In genomic region chr11:54717893-54718292, GRCm38 (mm10) we compare ENCODE assay signal across 23 mouse cellular contexts.
A peak's percentile ranks its signal among the peaks of the same experiment; 100 is the strongest.
DNase-seq lines count a peak whose midpoint lies in the region; ATAC-seq and TF ChIP-seq lines count a peak whose summit lies in the region.
"Had no signal": no experiment of that assay in that cellular context is flagged by ENCODE, and none has a peak within 500 bp of the region (broad histone marks: within the 10 kb centered on the region; RNA-seq: fewer than 3 reads in every experiment).

No protein-coding gene starts in this region.

- H3K27ac ChIP-seq in hindbrain, embryonic 13.5 days: peak overlapping the region; percentile 40; the same call in 1 of the 2 replicates
- no peak overlapping the region for H3K27ac ChIP-seq in hindbrain, embryonic 14.5 days
- no peak overlapping the region for H3K27ac ChIP-seq in midbrain, postnatal 0 days (ENCODE audit: low read depth, low read length)
- no peak overlapping the region for H3K27ac ChIP-seq in midbrain, embryonic 11.5 days (ENCODE audit: low read depth, low read length)
- H3K27ac ChIP-seq: forebrain, embryonic 10.5 days; limb, embryonic 12.5 days; macrophage; neural tube, embryonic 12.5 days had no signal

- H3K9me3 ChIP-seq in hindbrain, embryonic 13.5 days: no peaks in the 10 kb centered on the region
- H3K9me3 ChIP-seq in hindbrain, embryonic 14.5 days (ENCODE audit: control insufficient read depth, low read length): no peaks in the 10 kb centered on the region
- no peaks in the 10 kb centered on the region for H3K9me3 ChIP-seq in midbrain, postnatal 0 days (ENCODE audit: low read length)
- no peaks in the 10 kb centered on the region for H3K9me3 ChIP-seq in midbrain, embryonic 11.5 days (ENCODE audit: control insufficient read depth, low read length)
- H3K9me3 ChIP-seq: forebrain, embryonic 10.5 days; heart, embryonic 12.5 days; limb, embryonic 12.5 days; neural tube, embryonic 12.5 days had no signal

- WGBS in hindbrain, embryonic 13.5 days: 73% methylated on average over 3 of the region's 3 CpGs
- WGBS in hindbrain, embryonic 14.5 days: 77% methylated on average over 3 of the region's 3 CpGs
- WGBS in midbrain, postnatal 0 days: 72% methylated on average over 3 of the region's 3 CpGs
- 92% methylated on average over 3 of the region's 3 CpGs for WGBS in midbrain, embryonic 11.5 days

- DNase-seq in cerebellum, adult 11 months: no peak
- no peak for DNase-seq in hindbrain, embryonic 14.5 days (ENCODE audit: low spot score)
- DNase-seq in midbrain, postnatal 0 days (ENCODE audit: low spot score): peak; percentile 40
- no peak for DNase-seq in midbrain, embryonic 11.5 days (ENCODE audit: low spot score, missing footprints)
- DNase-seq in ovary, postnatal 14 days (ENCODE audit: low spot score): no peak
- DNase-seq: gastrocnemius, postnatal 10 days; heart, postnatal 10 days; kidney, adult 11 months; liver, postnatal 0 days; right cerebral cortex, postnatal 4 days; thymus, adult 18-20 months; thymus, postnatal 36 days had no signal

- H3K4me3 ChIP-seq in hindbrain, embryonic 13.5 days: no peak overlapping the region
- no peak overlapping the region for H3K4me3 ChIP-seq in hindbrain, embryonic 14.5 days (replicated peaks; ENCODE audit: low read length)
- no peak overlapping the region for H3K4me3 ChIP-seq in midbrain, postnatal 0 days (ENCODE audit: low read depth, low read length)
- H3K4me3 ChIP-seq in midbrain, embryonic 11.5 days (ENCODE audit: low read depth, low read length): no peak overlapping the region
- H3K4me3 ChIP-seq: forebrain, embryonic 10.5 days; heart, embryonic 12.5 days; limb, embryonic 12.5 days; neural tube, embryonic 12.5 days had no signal

- no peak for TF ChIP-seq CTCF in midbrain, postnatal 0 days (IDR thresholded peaks at IDR 0.05)

- H3K36me3 ChIP-seq in hindbrain, embryonic 13.5 days: peaks cover 59% of the 10 kb centered on the region
- H3K36me3 ChIP-seq in hindbrain, embryonic 14.5 days (replicated peaks; ENCODE audit: control insufficient read depth, insufficient read depth): peaks cover 53% of the 10 kb centered on the region
- H3K36me3 ChIP-seq in midbrain, postnatal 0 days (ENCODE audit: insufficient read depth, low read length): peaks cover 23% of the 10 kb centered on the region
- peaks cover 21% of the 10 kb centered on the region for H3K36me3 ChIP-seq in midbrain, embryonic 11.5 days (ENCODE audit: control insufficient read depth, insufficient read depth, low read length)

- H3K9ac ChIP-seq in hindbrain, embryonic 13.5 days: no peak overlapping the region
- H3K9ac ChIP-seq in hindbrain, embryonic 14.5 days: no peak overlapping the region
- no peak overlapping the region for H3K9ac ChIP-seq in midbrain, postnatal 0 days (replicated peaks; ENCODE audit: low read length, poor library complexity, severe bottlenecking)
- no peak overlapping the region for H3K9ac ChIP-seq in midbrain, embryonic 11.5 days (ENCODE audit: low read length)
- H3K9ac ChIP-seq: heart, embryonic 12.5 days; limb, embryonic 12.5 days; liver, postnatal 0 days; neural tube, embryonic 12.5 days had no signal

- no peaks in the 10 kb centered on the region for H3K27me3 ChIP-seq in hindbrain, embryonic 13.5 days
- H3K27me3 ChIP-seq in hindbrain, embryonic 14.5 days (ENCODE audit: control insufficient read depth, insufficient read depth, low read length): no peaks in the 10 kb centered on the region
- no peaks in the 10 kb centered on the region for H3K27me3 ChIP-seq in midbrain, postnatal 0 days (ENCODE audit: insufficient read depth, low read length)
- H3K27me3 ChIP-seq in midbrain, embryonic 11.5 days (ENCODE audit: control insufficient read depth, insufficient read depth, low read length): no peaks in the 10 kb centered on the region
- H3K27me3 ChIP-seq: heart, embryonic 12.5 days; limb, embryonic 12.5 days; neural tube, embryonic 12.5 days had no signal

- ATAC-seq in cerebellum, adult (ENCODE audit: insufficient number of reproducible peaks, low FRiP score, low TSS enrichment): peak; percentile 40; the same call in 1 of the 2 replicates
- ATAC-seq in hindbrain, embryonic 13.5 days (ENCODE audit: low FRiP score): no peak
- no peak for ATAC-seq in hindbrain, embryonic 14.5 days (ENCODE audit: low FRiP score)
- no peak for ATAC-seq in midbrain, postnatal 0 days (ENCODE audit: low FRiP score)
- ATAC-seq in midbrain, embryonic 11.5 days (ENCODE audit: low FRiP score): no peak
- ATAC-seq: activated CD4-positive, CD25-positive, alpha-beta regulatory T cell, adult 4 months; forebrain, embryonic 16.5 days; liver, postnatal 0 days; lung, postnatal 0 days had no signal

- H3K4me1 ChIP-seq in hindbrain, embryonic 13.5 days (replicated peaks): peaks cover 5% of the 10 kb centered on the region; the same call in 1 of the 2 replicates
- no peaks in the 10 kb centered on the region for H3K4me1 ChIP-seq in hindbrain, embryonic 14.5 days (replicated peaks; ENCODE audit: control insufficient read depth, insufficient read depth, low read length)
- no peaks in the 10 kb centered on the region for H3K4me1 ChIP-seq in midbrain, postnatal 0 days (ENCODE audit: insufficient read depth, low read length)
- H3K4me1 ChIP-seq in midbrain, embryonic 11.5 days (ENCODE audit: control insufficient read depth, insufficient read depth, low read length): no peaks in the 10 kb centered on the region
- H3K4me1 ChIP-seq: forebrain, embryonic 10.5 days; limb, embryonic 12.5 days had no signal

- no peak overlapping the region for H3K4me2 ChIP-seq in hindbrain, embryonic 13.5 days
- H3K4me2 ChIP-seq in hindbrain, embryonic 14.5 days (replicated peaks): no peak overlapping the region
- no peak overlapping the region for H3K4me2 ChIP-seq in midbrain, postnatal 0 days (ENCODE audit: low read depth, low read length, poor library complexity, severe bottlenecking)
- H3K4me2 ChIP-seq in midbrain, embryonic 11.5 days: no peak overlapping the region
- H3K4me2 ChIP-seq: heart, embryonic 12.5 days; limb, embryonic 12.5 days; liver, embryonic 11.5 days; neural tube, embryonic 12.5 days had no signal
